Mouse (Mus musculus): ENCODE data around the gene Mlkl. TPM values are rescaled to one million over a fixed set of nuclear protein-coding genes. Genes with fewer than 3 reads are reported as not detected.
"Not testable (repeated sequence)": the region's sequence is repeated elsewhere in the genome, so short reads cannot be mapped to it uniquely, and the experiment has no call there.

Gene Mlkl
- polyA plus RNA-seq, 1 experiment from 2014 or later: 2.5 TPM

DNA sequence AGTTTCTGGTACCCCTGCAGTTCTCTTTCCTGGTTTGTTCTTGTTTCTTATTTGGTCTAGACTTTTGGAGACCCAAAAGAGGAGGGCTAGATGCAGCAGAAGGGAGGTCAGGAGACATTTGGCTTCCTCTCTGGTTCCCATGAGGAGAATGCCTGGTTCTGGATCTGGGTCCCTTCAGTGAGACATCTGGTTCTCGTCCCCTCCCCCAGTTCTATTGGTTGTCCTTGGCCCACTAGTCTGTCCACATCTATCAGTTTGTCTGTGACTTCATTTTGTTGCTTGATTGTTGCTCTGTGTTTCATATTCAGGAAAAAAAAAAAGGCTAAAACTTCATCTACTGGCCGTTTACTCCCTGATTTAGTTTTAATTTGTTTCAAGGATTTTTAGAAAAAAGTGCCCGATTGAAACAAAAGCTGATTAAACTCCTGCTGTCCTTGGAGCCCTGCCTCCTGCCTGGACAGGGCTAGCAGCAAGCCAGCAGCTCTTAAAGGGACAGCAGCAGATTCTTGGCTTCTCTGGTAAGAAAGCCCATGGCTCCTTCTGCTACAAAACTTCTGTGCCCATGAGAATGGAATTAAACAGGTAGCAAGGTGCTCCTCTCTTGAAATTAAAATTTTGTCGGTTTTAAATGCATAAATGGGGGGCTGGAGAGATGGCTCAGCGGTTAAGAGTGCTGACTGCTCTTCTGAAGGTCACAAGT, 32.8 kb downstream of the Mlkl start:
- Histone ChIP-seq H3K9me3 (ENCODE audit: control insufficient read depth, low read length) (no peaks in the 10 kb centered on the region), H3K4me2 (ENCODE audit: low read depth, low read length) (no peak overlapping the region), H3K4me3 (ENCODE audit: low read depth, low read length) (no peak overlapping the region), H3K27ac (replicated peaks; ENCODE audit: low read depth, low read length) (no peak overlapping the region), H3K27me3 (replicated peaks; ENCODE audit: control insufficient read depth, insufficient read depth, low read length) (no peaks in the 10 kb centered on the region), H3K36me3 (ENCODE audit: control insufficient read depth, insufficient read depth, low read length) (no peaks in the 10 kb centered on the region), H3K9ac (ENCODE audit: low read depth, low read length) (no peak overlapping the region), H3K4me1 (ENCODE audit: control insufficient read depth, insufficient read depth, low read length) (no peaks in the 10 kb centered on the region)
- ATAC-seq (ENCODE audit: low read depth) (no peak), DNase-seq (ENCODE audit: low spot score) (no peak)
- WGBS: 24% methylated on average over 5 of the region's 5 CpGs

GRCm38 (mm10) chr8:111304359-111304758, 33.6 kb downstream of the Mlkl start:
- Histone ChIP-seq H3K4me2 (ENCODE audit: low read depth, low read length) (no peak overlapping the region), H3K9ac (ENCODE audit: low read depth, low read length) (no peak overlapping the region), H3K27me3 (replicated peaks; ENCODE audit: control insufficient read depth, insufficient read depth, low read length) (no peaks in the 10 kb centered on the region), H3K9me3 (ENCODE audit: control insufficient read depth, low read length) (no peaks in the 10 kb centered on the region), H3K36me3 (ENCODE audit: control insufficient read depth, insufficient read depth, low read length) (no peaks in the 10 kb centered on the region), H3K27ac (replicated peaks; ENCODE audit: low read depth, low read length) (no peak overlapping the region), H3K4me3 (ENCODE audit: low read depth, low read length) (no peak overlapping the region), H3K4me1 (ENCODE audit: control insufficient read depth, insufficient read depth, low read length) (no peaks in the 10 kb centered on the region)
- ATAC-seq (ENCODE audit: low read depth): no peak
- 88% methylated on average over 3 of the region's 3 CpGs for WGBS
- no peak for DNase-seq (ENCODE audit: low spot score)

DNA sequence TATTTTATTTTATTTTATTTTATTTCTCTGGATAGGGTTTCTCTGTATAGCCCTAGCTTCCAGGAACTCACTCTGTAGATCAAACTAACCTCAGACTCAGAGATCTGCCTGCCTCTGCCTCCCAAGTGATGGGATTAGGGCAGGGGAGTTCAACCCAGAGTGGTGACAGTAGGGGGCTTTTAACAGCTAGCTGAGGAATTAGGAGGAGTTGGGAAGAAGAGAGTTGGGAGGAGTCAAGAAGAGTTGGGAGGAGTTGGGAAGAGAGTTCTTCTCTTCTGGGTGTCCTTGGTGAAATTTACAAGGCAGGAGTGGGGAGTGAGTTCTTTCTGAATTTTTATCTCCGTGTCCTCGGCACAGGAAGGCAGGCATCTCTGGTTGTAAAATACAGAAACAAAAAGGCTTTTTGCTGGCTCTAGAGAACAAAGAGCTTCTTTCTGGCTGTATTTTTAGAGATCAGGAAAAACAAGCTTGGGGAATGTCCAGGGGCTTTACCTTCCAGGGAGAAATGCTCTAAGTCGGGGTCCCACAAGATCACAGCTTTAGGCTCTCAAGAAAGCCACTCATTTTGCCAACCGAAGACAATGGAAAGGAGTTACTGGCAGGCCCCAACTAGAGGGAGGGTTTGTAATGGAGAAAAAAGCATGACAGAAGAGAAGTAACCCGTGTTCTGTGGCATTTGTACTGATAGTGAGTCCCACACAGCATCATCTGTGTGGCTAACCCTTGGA, 34.7 kb downstream of the Mlkl start:
- H3K4me2 ChIP-seq (ENCODE audit: low read depth, low read length); H3K4me3 ChIP-seq (ENCODE audit: low read depth, low read length); H3K27ac ChIP-seq (replicated peaks; ENCODE audit: low read depth, low read length); ATAC-seq (ENCODE audit: low read depth); H3K36me3 ChIP-seq (ENCODE audit: control insufficient read depth, insufficient read depth, low read length); H3K9me3 ChIP-seq (ENCODE audit: control insufficient read depth, low read length); H3K27me3 ChIP-seq (replicated peaks; ENCODE audit: control insufficient read depth, insufficient read depth, low read length); DNase-seq (ENCODE audit: low spot score); H3K9ac ChIP-seq (ENCODE audit: low read depth, low read length); H3K4me1 ChIP-seq (ENCODE audit: control insufficient read depth, insufficient read depth, low read length): not testable (repeated sequence)
- 50% methylated on average over 5 of the region's 5 CpGs for WGBS

GRCm38 (mm10) chr8:111300597-111301546, 37.1 kb downstream of the Mlkl start:
- no peaks in the 10 kb centered on the region for H3K9me3 ChIP-seq (ENCODE audit: control insufficient read depth, low read length)
- no peaks in the 10 kb centered on the region for H3K27me3 ChIP-seq (replicated peaks; ENCODE audit: control insufficient read depth, insufficient read depth, low read length)
- WGBS: 72% methylated on average over 11 of the region's 11 CpGs
- peak overlapping the region; percentile 97 for H3K4me3 ChIP-seq (ENCODE audit: low read depth, low read length)
- H3K9ac ChIP-seq (ENCODE audit: low read depth, low read length): no peak overlapping the region
- ATAC-seq (ENCODE audit: low read depth) (no peak; the same call in 1 of the 2 replicates), DNase-seq (ENCODE audit: low spot score) (no peak)
- 0 out of 2 replicates have a peak, but pooled peaks cover 10% of the 10 kb centered on the region for H3K4me1 ChIP-seq (ENCODE audit: control insufficient read depth, insufficient read depth, low read length)
- H3K36me3 ChIP-seq (ENCODE audit: control insufficient read depth, insufficient read depth, low read length): peaks cover 12% of the 10 kb centered on the region
- H3K4me2 ChIP-seq (ENCODE audit: low read depth, low read length): peak overlapping the region; percentile 54
- peak overlapping the region; percentile 65 for H3K27ac ChIP-seq (replicated peaks; ENCODE audit: low read depth, low read length)

GRCm38 (mm10) chr8:111299821-111300568, 38.0 kb downstream of the Mlkl start, which contains the start of gene Rfwd3:
Rfwd3 (minus strand) TSS chr8:111300222.
- DNase-seq (ENCODE audit: low spot score) (peak; percentile 99), ATAC-seq (ENCODE audit: low read depth) (peak; percentile 99)
- peak within 1 kb of the TSS; percentile 91 for H3K9ac ChIP-seq (ENCODE audit: low read depth, low read length)
- H3K36me3 ChIP-seq (ENCODE audit: control insufficient read depth, insufficient read depth, low read length): peaks cover 19% of the 10 kb centered on the region
- H3K4me1 ChIP-seq (ENCODE audit: control insufficient read depth, insufficient read depth, low read length): 0 out of 2 replicates have a peak, but pooled peaks cover 10% of the 10 kb centered on the region
- WGBS: 0% methylated on average over 31 of the region's 67 CpGs
- H3K9me3 ChIP-seq (ENCODE audit: control insufficient read depth, low read length): no peaks in the 10 kb centered on the region
- H3K4me2 ChIP-seq (ENCODE audit: low read depth, low read length): peak within 1 kb of the TSS; percentile 67
- H3K4me3 ChIP-seq (ENCODE audit: low read depth, low read length): peak within 1 kb of the TSS; percentile 97
- no peaks in the 10 kb centered on the region for H3K27me3 ChIP-seq (replicated peaks; ENCODE audit: control insufficient read depth, insufficient read depth, low read length)
- H3K27ac ChIP-seq (replicated peaks; ENCODE audit: low read depth, low read length): peak within 1 kb of the TSS; percentile 83

GRCm38 (mm10) chr8:111299363-111299820, 38.6 kb downstream of the Mlkl start:
- Histone ChIP-seq H3K9ac (ENCODE audit: low read depth, low read length) (peak overlapping the region; percentile 91), H3K9me3 (ENCODE audit: control insufficient read depth, low read length) (no peaks in the 10 kb centered on the region), H3K27me3 (replicated peaks; ENCODE audit: control insufficient read depth, insufficient read depth, low read length) (no peaks in the 10 kb centered on the region), H3K4me1 (ENCODE audit: control insufficient read depth, insufficient read depth, low read length) (0 out of 2 replicates have a peak, but pooled peaks cover 10% of the 10 kb centered on the region), H3K36me3 (ENCODE audit: control insufficient read depth, insufficient read depth, low read length) (peaks cover 25% of the 10 kb centered on the region), H3K27ac (replicated peaks; ENCODE audit: low read depth, low read length) (peak overlapping the region; percentile 83), H3K4me2 (ENCODE audit: low read depth, low read length) (peak overlapping the region; percentile 67), H3K4me3 (ENCODE audit: low read depth, low read length) (peak overlapping the region; percentile 97)
- 0% methylated on average over 28 of the region's 28 CpGs for WGBS
- ATAC-seq (ENCODE audit: low read depth) (no peak), DNase-seq (ENCODE audit: low spot score) (peak; percentile 42)

DNA sequence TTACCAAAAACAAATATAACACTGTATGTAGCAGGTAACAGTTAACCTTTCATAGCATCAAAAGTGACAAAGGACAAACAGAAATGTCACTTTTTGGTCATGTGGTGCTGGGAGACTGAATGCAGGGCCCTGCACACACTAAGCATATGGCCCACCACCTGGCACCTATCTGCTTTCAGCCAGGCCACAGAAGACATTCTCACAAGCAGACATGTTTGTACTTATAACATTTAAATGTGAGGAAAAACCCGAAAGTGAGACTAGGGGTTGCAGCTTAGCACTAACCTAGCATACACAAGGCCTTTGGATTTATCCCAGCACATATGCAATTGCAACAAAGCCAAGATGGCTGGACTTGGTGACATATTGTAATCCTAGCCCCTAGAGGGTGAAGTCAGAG, 40.0 kb downstream of the Mlkl start:
- no peak for DNase-seq (ENCODE audit: low spot score)
- no peaks in the 10 kb centered on the region for H3K27me3 ChIP-seq (replicated peaks; ENCODE audit: control insufficient read depth, insufficient read depth, low read length)
- no peaks in the 10 kb centered on the region for H3K9me3 ChIP-seq (ENCODE audit: control insufficient read depth, low read length)
- 80% methylated on average over 1 of the region's 1 CpGs for WGBS
- H3K4me3 ChIP-seq (ENCODE audit: low read depth, low read length): no peak overlapping the region
- no peak for ATAC-seq (ENCODE audit: low read depth)
- peak overlapping the region; percentile 67; the same call in 1 of the 2 replicates for H3K4me2 ChIP-seq (ENCODE audit: low read depth, low read length)
- 0 out of 2 replicates have a peak, but pooled peaks cover 10% of the 10 kb centered on the region for H3K4me1 ChIP-seq (ENCODE audit: control insufficient read depth, insufficient read depth, low read length)
- H3K36me3 ChIP-seq (ENCODE audit: control insufficient read depth, insufficient read depth, low read length): peaks cover 39% of the 10 kb centered on the region
- H3K9ac ChIP-seq (ENCODE audit: low read depth, low read length): no peak overlapping the region
- no peak overlapping the region for H3K27ac ChIP-seq (replicated peaks; ENCODE audit: low read depth, low read length)
